Mouse (Mus musculus) gastrocnemius, adult 2 months (tissue): ENCODE measurements at regions not wholly inside any gene's neighbourhood (a gene's known extent, or its start where the extent isn't known, plus 50 kb on each side); places are given as distances from the start of the nearest gene placed in this dataset.

ENCODE experiments used
- DNase-seq: peaks from one replicate; pipeline ENCODE4 v3.0.0; 2022
- H3K27ac ChIP-seq: fragments of 200-600 bp; 2 replicates; pipeline ENCODE4 v1.8.1; 2022; ENCODE audit warnings: mild to moderate bottlenecking
- H3K4me3 ChIP-seq: fragments of 200-600 bp; 2 replicates; pipeline ENCODE4 v1.8.1; 2022; ENCODE audit warnings: mild to moderate bottlenecking, moderate library complexity
- CTCF ChIP-seq: fragments of 200-600 bp; IDR thresholded peaks from 2 replicates; pipeline ENCODE4 v1.8.1; 2022; ENCODE audit warnings: antibody characterized with exemption, mild to moderate bottlenecking, moderate library complexity
- intact Hi-C: fragments of 180-260 bp; cut with DNase I; formaldehyde crosslinking; loops from one replicate; pipeline ENCODE4 v1.15.1; 2025

- Histone ChIP-seq H3K27ac (no peak overlapping the region), H3K4me3 (no peak overlapping the region)
- DNase-seq, result no peak
- intact Hi-C loops, result no loop called here
- TF ChIP-seq CTCF, result no peak
Observed at GRCm38 (mm10) chr11:19811271-19811991, 112.7 kb upstream of the Spred2 start.

DNA sequence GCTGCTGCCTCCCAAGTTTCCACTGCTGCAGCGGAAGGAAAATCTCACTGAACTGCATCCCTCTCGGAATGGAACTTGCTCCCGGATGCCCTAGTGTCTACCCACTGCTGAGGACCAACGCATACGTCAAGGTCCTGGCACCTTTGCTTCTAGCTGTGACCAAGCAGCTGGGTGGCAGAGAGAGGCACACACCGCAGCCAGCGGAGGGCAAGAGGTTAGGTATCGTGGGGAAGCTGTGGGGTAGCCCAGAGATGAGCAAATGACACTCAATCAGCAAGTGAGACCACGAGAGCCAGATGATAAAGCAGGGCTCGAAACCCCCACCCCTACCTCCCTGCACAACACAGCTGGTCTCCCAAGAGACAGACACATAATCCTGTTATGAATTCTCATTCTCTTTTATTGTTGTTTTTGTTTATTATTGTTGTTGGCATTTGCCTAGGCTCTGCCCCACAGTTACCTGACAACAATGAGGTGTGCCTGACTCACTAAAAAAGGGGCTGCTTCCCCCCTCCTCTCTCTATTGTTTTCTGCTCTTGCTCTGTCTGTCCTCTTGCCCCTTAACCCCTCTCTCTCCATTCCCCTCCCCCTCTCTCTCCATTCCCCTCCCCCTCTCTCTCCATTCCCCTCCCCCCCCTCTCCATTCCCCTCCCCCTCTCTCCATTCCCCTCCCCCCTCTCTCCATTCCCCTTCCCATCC, 112.0 kb upstream of the Spred2 start:
- no peak for TF ChIP-seq CTCF
- intact Hi-C loops, result no loop called here
- H3K4me3 ChIP-seq, result no peak overlapping the region
- H3K27ac ChIP-seq, result no peak overlapping the region
- DNase-seq, result no peak

GRCm38 (mm10) chr11:19813549-19813948, 110.6 kb upstream of the Spred2 start:
- Histone ChIP-seq H3K27ac (no peak overlapping the region), H3K4me3 (no peak overlapping the region)
- TF ChIP-seq CTCF, result no peak
- intact Hi-C loops, result no loop called here
- no peak for DNase-seq

GRCm38 (mm10) chr11:19822991-19823390, 101.2 kb upstream of the Spred2 start:
- Histone ChIP-seq H3K4me3 (peak overlapping the region; percentile 32; the same call in 1 of the 2 replicates), H3K27ac (no peak overlapping the region)
- no peak for DNase-seq
- TF ChIP-seq CTCF, result no peak
- intact Hi-C loops, result loop anchor here (2.0 kb wide), 1 partner anchor 250 kb away; no protein-coding TSS in a partner anchor

- TF ChIP-seq CTCF, result peak; percentile 83
- DNase-seq, result no peak
- H3K27ac ChIP-seq, result no peak overlapping the region
- peak overlapping the region; percentile 32; the same call in 1 of the 2 replicates for H3K4me3 ChIP-seq
- intact Hi-C loops, result loop anchor here (2.0 kb wide), 1 partner anchor 249 kb away; no protein-coding TSS in a partner anchor
Observed at GRCm38 (mm10) chr11:19823461-19823895, 100.7 kb upstream of the Spred2 start.

DNA sequence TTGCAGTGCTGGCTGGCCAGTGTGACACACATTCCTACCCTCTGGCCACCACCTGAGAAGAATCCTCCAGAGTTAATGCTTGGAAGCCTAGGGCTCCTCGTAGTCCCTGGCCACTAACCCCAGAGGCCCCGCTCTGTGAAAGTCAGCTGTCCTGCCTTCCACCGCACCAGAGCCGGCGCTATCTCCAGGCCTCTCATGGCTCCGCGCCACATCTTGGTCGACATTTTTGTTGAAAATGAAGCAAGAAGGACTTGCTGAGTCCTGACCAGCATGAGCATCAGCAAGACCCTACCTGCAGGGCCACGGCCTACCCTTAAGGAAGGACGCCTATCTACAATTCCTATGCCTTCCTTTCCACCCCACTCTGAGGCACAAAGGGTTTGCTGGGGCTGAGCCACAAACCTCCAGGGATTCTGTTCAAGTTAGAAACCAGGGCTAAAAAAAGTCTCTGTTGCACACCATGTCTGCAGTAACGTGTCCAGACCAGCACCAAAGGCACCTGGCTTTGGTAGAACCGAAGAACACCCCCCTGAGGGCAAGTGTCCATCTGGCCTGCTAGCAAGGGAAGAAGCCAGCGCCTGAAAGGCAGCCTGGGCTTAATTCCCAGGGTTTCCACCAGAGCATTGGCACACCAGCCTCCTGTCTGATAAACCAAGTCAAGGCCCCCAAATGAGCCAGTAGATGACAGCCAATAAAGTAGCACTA, 97.5 kb upstream of the Spred2 start:
- Histone ChIP-seq H3K27ac (no peak overlapping the region), H3K4me3 (no peak overlapping the region)
- TF ChIP-seq CTCF, result no peak
- no peak for DNase-seq
- intact Hi-C loops, result loop anchor here (5.0 kb wide), 1 partner anchor 576 kb away; no protein-coding TSS in a partner anchor

GRCm38 (mm10) chr11:19827996-19828395, 96.2 kb upstream of the Spred2 start:
- no peak overlapping the region for H3K4me3 ChIP-seq
- no peak for TF ChIP-seq CTCF
- H3K27ac ChIP-seq, result no peak overlapping the region
- intact Hi-C loops, result loop anchor here (5.0 kb wide), 1 partner anchor 574 kb away; no protein-coding TSS in a partner anchor
- no peak for DNase-seq

DNA sequence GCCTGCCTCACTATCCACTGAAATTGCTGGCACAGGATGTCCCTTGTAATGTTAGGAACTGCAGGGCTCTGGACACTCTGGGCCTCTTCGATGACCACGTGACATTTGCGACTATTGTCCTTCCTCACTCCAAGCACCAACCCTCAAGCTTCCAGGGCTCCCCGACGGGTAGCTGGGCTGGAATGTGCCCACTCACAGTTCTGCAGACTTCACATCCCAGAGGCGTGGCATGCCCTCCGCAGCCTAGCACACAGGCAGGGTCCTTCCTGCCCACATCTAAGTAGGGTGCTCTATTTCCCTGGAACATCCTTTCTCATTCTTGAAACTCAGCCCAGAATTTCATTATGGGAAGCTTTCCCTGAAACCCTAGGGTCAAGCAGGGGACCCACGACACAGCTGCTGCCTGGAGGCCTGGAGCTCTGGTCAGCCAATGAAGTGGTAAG, 95.2 kb upstream of the Spred2 start:
- no peak for DNase-seq
- Histone ChIP-seq H3K4me3 (no peak overlapping the region), H3K27ac (no peak overlapping the region)
- intact Hi-C loops, result loop anchor here (5.0 kb wide), 1 partner anchor 573 kb away; no protein-coding TSS in a partner anchor
- TF ChIP-seq CTCF, result no peak

DNA sequence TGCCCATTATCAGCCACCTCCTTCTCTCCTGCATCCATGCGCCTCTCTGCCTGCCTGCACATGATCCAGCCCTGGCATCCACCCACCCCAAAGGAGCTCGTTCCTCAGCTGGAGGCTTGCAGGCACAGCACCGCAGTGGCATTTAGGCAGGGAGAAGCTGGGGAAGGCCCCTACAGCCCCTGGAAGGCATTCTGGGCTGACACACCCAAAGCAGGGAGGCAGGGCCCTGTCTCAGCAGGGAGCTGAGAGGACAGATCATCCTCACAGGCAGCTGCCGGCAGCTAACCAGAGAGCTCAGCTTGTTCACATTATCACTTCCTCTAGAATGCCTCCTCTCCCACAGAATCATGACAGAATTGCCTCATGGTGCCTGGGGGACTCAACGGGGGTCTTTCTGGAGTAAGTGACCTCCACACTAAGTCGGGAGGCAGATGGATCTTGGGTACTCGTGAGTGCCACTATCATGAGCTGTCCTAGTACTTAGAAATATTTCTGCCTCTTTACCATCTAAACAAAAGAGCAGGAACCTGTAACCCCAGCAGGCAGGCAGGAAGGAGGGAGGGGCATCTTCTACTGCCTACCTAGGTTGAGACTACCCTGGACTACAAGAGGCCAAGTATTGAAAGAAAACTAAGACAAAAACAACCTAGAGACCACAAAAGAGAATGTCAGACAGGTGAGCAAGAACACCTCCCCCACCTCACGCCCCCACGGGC, 94.5 kb upstream of the Spred2 start:
- no peak for TF ChIP-seq CTCF
- no peak for DNase-seq
- no peak overlapping the region for H3K4me3 ChIP-seq
- intact Hi-C loops, result loop anchor here (2.0 to 10.0 kb wide), 4 partner anchors 85 to 573 kb away; no protein-coding TSS in a partner anchor
- no peak overlapping the region for H3K27ac ChIP-seq

DNA sequence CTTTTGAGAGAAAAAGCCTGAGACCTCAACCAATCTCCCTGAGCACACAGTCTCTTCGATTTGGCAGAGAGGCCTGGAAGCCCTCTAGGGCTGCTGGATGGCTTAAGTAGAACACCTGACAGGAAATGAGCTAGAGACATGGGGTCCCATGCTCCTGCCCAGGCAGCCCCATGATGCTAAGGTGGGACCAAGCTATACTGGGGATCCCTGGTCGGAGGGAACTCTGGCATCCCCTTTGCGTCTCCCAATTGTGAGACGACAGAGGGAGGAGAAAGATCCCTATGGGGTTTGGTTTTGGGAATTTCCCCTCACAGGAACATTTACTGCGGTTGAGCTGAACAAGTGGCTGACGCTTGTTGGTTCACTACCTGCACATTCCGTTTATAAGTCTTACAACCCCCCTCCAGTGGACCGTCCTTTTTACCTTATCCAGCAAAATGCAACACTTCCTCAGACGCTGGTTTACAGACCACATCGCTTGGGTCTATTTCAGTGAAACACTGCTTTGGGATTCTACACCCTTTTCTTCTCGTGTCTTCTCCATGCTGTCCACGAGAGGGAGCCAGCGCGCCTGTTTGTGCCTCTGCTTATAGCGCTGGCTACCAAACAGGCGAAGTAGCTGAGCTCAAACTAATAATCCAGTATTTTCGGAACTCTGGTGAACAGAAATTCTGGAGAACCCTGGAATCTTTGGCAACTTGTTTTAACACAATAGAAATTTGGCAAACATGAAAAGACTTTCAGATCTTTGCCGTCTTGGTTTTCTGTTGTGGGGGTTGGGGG, 93.7 kb upstream of the Spred2 start:
- peak overlapping the region; percentile 46; the same call in 1 of the 2 replicates for H3K4me3 ChIP-seq
- intact Hi-C loops, result loop anchor here (2.0 to 10.0 kb wide), 3 partner anchors 84 to 240 kb away; no protein-coding TSS in a partner anchor
- peak; percentile 83 for DNase-seq
- TF ChIP-seq CTCF, result peak; percentile 92
- H3K27ac ChIP-seq, result no peak overlapping the region

- DNase-seq, result no peak
- H3K4me3 ChIP-seq, result no peak overlapping the region
- intact Hi-C loops, result loop anchor here (5.0 to 10.0 kb wide), 2 partner anchors 80 to 198 kb away; no protein-coding TSS in a partner anchor
- H3K27ac ChIP-seq, result no peak overlapping the region
- no peak for TF ChIP-seq CTCF
Observed at GRCm38 (mm10) chr11:19834561-19834960, 89.6 kb upstream of the Spred2 start.
